Mouse (Mus musculus) brain, embryonic 14.5 days (tissue): ENCODE results near the gene Stk32c.

Experiments
- CTCF ChIP-seq: fragments of 200-500 bp; IDR thresholded peaks from 2 replicates; pipeline ENCODE4 v1.5.1; 2012; ENCODE audit warnings: inconsistent platforms, mild to moderate bottlenecking, moderate library complexity, borderline replicate concordance; ENCODE audit not compliant: insufficient read depth, insufficient read length; ENCODE audit errors: extremely low read depth
- POLR2A ChIP-seq: fragments of 200-500 bp; IDR thresholded peaks from 2 replicates; pipeline ENCODE4 v1.6.1; 2012; ENCODE audit warnings: mild to moderate bottlenecking, inconsistent platforms, borderline replicate concordance; ENCODE audit not compliant: poor library complexity, insufficient read depth, insufficient read length, severe bottlenecking; ENCODE audit errors: extremely low read depth

GRCm38 (mm10) chr7:139079141-139079540 is 134.0 kb downstream of the Stk32c start:
- TF ChIP-seq POLR2A = no peak
- TF ChIP-seq CTCF = no peak
